8 mouse cellular contexts compared by ENCODE assay signal in the genomic region with DNA sequence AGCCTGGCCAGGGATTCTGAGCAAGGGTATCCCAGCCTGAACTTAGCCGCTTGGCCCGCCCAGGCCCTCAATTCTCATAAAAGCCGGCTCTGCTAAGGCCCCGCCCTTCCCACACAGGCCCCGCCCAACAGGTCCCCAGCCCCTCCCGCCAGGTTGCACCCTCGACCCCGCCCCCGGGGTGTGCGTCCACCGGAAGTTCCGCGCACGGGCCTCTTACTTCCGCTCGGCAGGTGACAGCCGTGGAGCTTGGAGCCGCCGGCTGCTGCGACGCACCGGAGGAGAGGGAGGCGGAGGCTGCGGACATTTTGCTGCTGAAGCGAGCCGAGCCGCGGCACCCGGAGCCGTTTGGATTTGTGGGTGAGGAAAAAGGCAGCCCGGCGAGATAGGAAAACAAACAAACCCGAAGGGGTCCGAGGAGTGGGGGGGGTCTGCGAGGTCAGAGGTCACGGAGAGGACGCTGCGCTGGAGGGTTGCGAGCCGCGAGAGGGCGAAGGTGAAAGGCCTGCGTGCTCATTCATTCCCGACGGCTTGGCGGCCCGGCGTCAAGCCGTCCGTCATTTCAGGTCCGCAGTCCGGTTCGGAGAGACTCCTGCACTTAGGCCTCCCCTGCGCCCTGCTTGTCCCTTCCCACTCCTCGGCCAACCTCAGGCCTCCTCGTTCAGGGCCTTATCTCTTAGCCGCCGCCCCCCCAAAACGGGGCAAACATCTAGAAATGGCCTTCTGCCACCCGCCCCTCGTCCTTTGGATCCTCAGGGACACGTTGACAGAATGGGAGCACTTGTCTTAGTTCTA. TPM values are rescaled to one million over a fixed set of nuclear protein-coding genes. Genes with fewer than 3 reads are reported as not detected.
DNase-seq lines count a peak whose midpoint lies in the region; ATAC-seq and TF ChIP-seq lines count a peak whose summit lies in the region.

Gene Ap1b1 (plus strand): TSS at position 130 of the 792 bp plus-strand sequence.

- peak within 1 kb of the TSS; percentile 85 for H3K9ac ChIP-seq in heart, embryonic 12.5 days
- peak within 1 kb of the TSS; percentile 72 for H3K9ac ChIP-seq in kidney, postnatal 0 days (ENCODE audit: low read depth, low read length)
- H3K9ac ChIP-seq in liver, adult 2 months (ENCODE audit: low read depth, low read length) = peak within 1 kb of the TSS; percentile 75

- ATAC-seq in erythroid progenitor cell, adult 5-6 weeks (replicated peaks; ENCODE audit: low FRiP score, poor library complexity, severe bottlenecking) = peak; percentile 94
- ATAC-seq in heart, embryonic 12.5 days (ENCODE audit: insufficient number of reproducible peaks, low FRiP score) = peak; percentile 95
- peak; percentile 93 for ATAC-seq in kidney, postnatal 0 days (replicated peaks; ENCODE audit: low FRiP score, low read depth)
- ATAC-seq in monocyte, adult 5-6 weeks (replicated peaks; ENCODE audit: insufficient number of reproducible peaks, low FRiP score, low TSS enrichment, poor library complexity, severe bottlenecking) = peak; percentile 76

- DNase-seq in CD4-positive, CD25-positive, alpha-beta regulatory T cell, adult 2 months (ENCODE audit: low read depth, low spot score) = peak; percentile 96
- peak; percentile 93 for DNase-seq in kidney, postnatal 0 days (ENCODE audit: low spot score)
- DNase-seq in liver, adult 2 months (ENCODE audit: extremely low read depth, low read depth, low spot score) = peak; percentile 77
- peak; percentile 94 to 95 for DNase-seq in spleen, postnatal 36 days (ENCODE audit: low spot score in 2 of 2)

- peaks cover 29% of the 10 kb centered on the region; the same call in 1 of the 2 replicates for H3K79me2 ChIP-seq in liver, adult 2 months (ENCODE audit: control insufficient read depth, insufficient read depth, low read length)

- H3K9me3 ChIP-seq in heart, embryonic 12.5 days (replicated peaks) = no peaks in the 10 kb centered on the region
- H3K9me3 ChIP-seq in kidney, postnatal 0 days (replicated peaks; ENCODE audit: low read length) = no peaks in the 10 kb centered on the region

- TF ChIP-seq POLR2A in liver, adult 2 months (IDR thresholded peaks at IDR 0.05; ENCODE audit: extremely low read depth, insufficient read depth, low read length) = peak; percentile 70

- no peak for TF ChIP-seq CTCF in kidney, postnatal 0 days (IDR thresholded peaks at IDR 0.05; ENCODE audit: low read depth)
- TF ChIP-seq CTCF in liver, adult 2 months (IDR thresholded peaks at IDR 0.05; ENCODE audit: low read depth, low read length) = no peak

- under 1% methylated on average over 61 of the region's 62 CpGs for WGBS in heart, embryonic 12.5 days
- 1% methylated on average over 62 of the region's 62 CpGs for WGBS in kidney, postnatal 0 days
- under 1% methylated on average over 61 of the region's 62 CpGs for WGBS in liver, adult 2 months

- 0 out of 2 replicates have a peak, but pooled peaks cover 3% of the 10 kb centered on the region for H3K36me3 ChIP-seq in heart, embryonic 12.5 days
- H3K36me3 ChIP-seq in kidney, postnatal 0 days (ENCODE audit: insufficient read depth, low read length) = peaks cover 2% of the 10 kb centered on the region; the same call in 1 of the 2 replicates
- no peaks in the 10 kb centered on the region for H3K36me3 ChIP-seq in liver, adult 2 months (ENCODE audit: control insufficient read depth, insufficient read depth, low read length)

- H3K27me3 ChIP-seq in heart, embryonic 12.5 days (replicated peaks) = no peaks in the 10 kb centered on the region
- no peaks in the 10 kb centered on the region for H3K27me3 ChIP-seq in kidney, postnatal 0 days (ENCODE audit: insufficient read depth, low read length)
- no peaks in the 10 kb centered on the region for H3K27me3 ChIP-seq in liver, adult 2 months (ENCODE audit: control insufficient read depth, insufficient read depth, low read length)

- peak within 1 kb of the TSS; percentile 97 for H3K4me2 ChIP-seq in heart, embryonic 12.5 days
- H3K4me2 ChIP-seq in kidney, postnatal 0 days (ENCODE audit: low read length) = peak within 1 kb of the TSS; percentile 83

- peak within 1 kb of the TSS; percentile 92 for H3K4me3 ChIP-seq in brown adipose tissue, adult 24 weeks (ENCODE audit: insufficient read depth, low read depth, low read length)
- H3K4me3 ChIP-seq in heart, embryonic 12.5 days = peak within 1 kb of the TSS; percentile 91
- peak within 1 kb of the TSS; percentile 66 for H3K4me3 ChIP-seq in kidney, postnatal 0 days (replicated peaks; ENCODE audit: low read depth, low read length)
- peak within 1 kb of the TSS; percentile 78 for H3K4me3 ChIP-seq in liver, adult 2 months (ENCODE audit: insufficient read depth, low read depth, low read length)

- peaks cover 3% of the 10 kb centered on the region for H3K4me1 ChIP-seq in brown adipose tissue, adult 24 weeks (ENCODE audit: control insufficient read depth, insufficient read depth, insufficient read length, low read length)
- H3K4me1 ChIP-seq in heart, embryonic 12.5 days (replicated peaks) = peaks cover 27% of the 10 kb centered on the region
- peaks cover 8% of the 10 kb centered on the region for H3K4me1 ChIP-seq in kidney, postnatal 0 days (replicated peaks; ENCODE audit: insufficient read depth, low read length)
- peaks cover 16% of the 10 kb centered on the region; the same call in 1 of the 2 replicates for H3K4me1 ChIP-seq in liver, adult 2 months (ENCODE audit: control insufficient read depth, insufficient read depth, low read length)

- H3K27ac ChIP-seq in brown adipose tissue, adult 24 weeks (replicated peaks; ENCODE audit: low read depth, low read length) = peak within 1 kb of the TSS; percentile 57
- peak within 1 kb of the TSS; percentile 28; the same call in 1 of the 2 replicates for H3K27ac ChIP-seq in heart, embryonic 12.5 days (ENCODE audit: poor library complexity, severe bottlenecking)
- peak within 1 kb of the TSS; percentile 62 for H3K27ac ChIP-seq in kidney, postnatal 0 days
- peak within 1 kb of the TSS; percentile 79 for H3K27ac ChIP-seq in liver, adult 2 months (replicated peaks; ENCODE audit: insufficient read depth, low read depth, low read length)

RNA-seq across cellular contexts. Expression of gene Ap1b1, which starts in this region (rescaled TPM):
- polyA plus RNA-seq in brown adipose tissue, adult 24 weeks (2012; ENCODE audit: insufficient read depth, insufficient read length, missing spikeins) = 27.0 and 49.5 TPM in 2 replicates
- total RNA-seq in erythroid progenitor cell, adult 5-6 weeks (2015; ENCODE audit: low replicate concordance) = 42.8 and 126 TPM in 2 replicates
- 91.6 and 103 TPM in 2 replicates for total RNA-seq in erythroid progenitor cell, adult 5-6 weeks (2017; ENCODE audit: low replicate concordance)
- polyA plus RNA-seq in heart, embryonic 12.5 days (2016; fragmentation: Nextera tagmentation; extraction: Ambion mirVana) = 51.4 and 56.4 TPM in 2 replicates
- polyA plus RNA-seq in kidney, postnatal 0 days (2015; fragmentation: Nextera tagmentation; extraction: Ambion mirVana) = 54.5 and 61.6 TPM in 2 replicates
- 30.1 and 41.2 TPM in 2 replicates for total RNA-seq in liver, adult 2 months (2014; rRNA removed)
- polyA plus RNA-seq in liver, adult 2 months (2012; rRNA removed) = 46.7 and 48.8 TPM in 2 replicates
- total RNA-seq in monocyte, adult 5-6 weeks (2017) = 22.9 to 57.1 TPM (median 40.8 TPM) in 3 replicates

Comparison
In these comparisons a context has a peak if more than half of its experiments do, and no peak if none do; other contexts are left out.
1. Peak in every context shown above with its lines: DNase-seq, ATAC-seq, H3K4me3 ChIP-seq and H3K27ac ChIP-seq.
2. H3K27ac ChIP-seq: peak in every context shown above with its lines; median percentile 79 in liver, adult 2 months; 62 in kidney, postnatal 0 days; 57 in brown adipose tissue, adult 24 weeks; 28 in heart, embryonic 12.5 days.